Comparison of ENCODE assay signal across 10 mouse cellular contexts in genomic region chr19:9081311-9082190, GRCm38 (mm10). TPM values are rescaled to one million over a fixed set of nuclear protein-coding genes. Genes with fewer than 3 reads are reported as not detected.
A peak's percentile ranks its signal among the peaks of the same experiment; 100 is the strongest.
DNase-seq lines count a peak whose midpoint lies in the region; ATAC-seq and TF ChIP-seq lines count a peak whose summit lies in the region.
"Had no signal": no experiment of that assay in that cellular context is flagged by ENCODE, and none has a peak within 500 bp of the region (broad histone marks: within the 10 kb centered on the region; RNA-seq: fewer than 3 reads in every experiment).

No protein-coding gene starts in this region.

- H3K4me3 ChIP-seq in embryonic facial prominence, embryonic 11.5 days (ENCODE audit: low read depth, low read length), result no peak overlapping the region
- no peak overlapping the region for H3K4me3 ChIP-seq in embryonic facial prominence, embryonic 10.5 days
- H3K4me3 ChIP-seq in E14TG2a.4 (replicated peaks; ENCODE audit: low read length), result peak overlapping the region; percentile 42
- no peak overlapping the region for H3K4me3 ChIP-seq in hindbrain, embryonic 16.5 days (ENCODE audit: low read length)

- H3K27me3 ChIP-seq in embryonic facial prominence, embryonic 11.5 days (ENCODE audit: control insufficient read depth, insufficient read depth, low read length), result no peaks in the 10 kb centered on the region
- H3K27me3 ChIP-seq in embryonic facial prominence, embryonic 10.5 days (replicated peaks; ENCODE audit: low read depth, poor library complexity, severe bottlenecking), result no peaks in the 10 kb centered on the region
- H3K27me3 ChIP-seq in E14TG2a.4 (ENCODE audit: insufficient read depth, low read length), result no peaks in the 10 kb centered on the region
- H3K27me3 ChIP-seq in hindbrain, embryonic 16.5 days (replicated peaks; ENCODE audit: control insufficient read depth, insufficient read depth, low read length), result no peaks in the 10 kb centered on the region; the same call in 1 of the 2 replicates

- 88% methylated on average over 14 of the region's 14 CpGs for WGBS in embryonic facial prominence, embryonic 11.5 days
- 87% methylated on average over 14 of the region's 14 CpGs for WGBS in embryonic facial prominence, embryonic 10.5 days
- 84% methylated on average over 14 of the region's 14 CpGs for WGBS in hindbrain, embryonic 16.5 days

- no peak overlapping the region for H3K27ac ChIP-seq in embryonic facial prominence, embryonic 11.5 days (replicated peaks; ENCODE audit: low read depth, low read length)
- no peak overlapping the region for H3K27ac ChIP-seq in embryonic facial prominence, embryonic 10.5 days (replicated peaks)
- H3K27ac ChIP-seq in hindbrain, embryonic 16.5 days (ENCODE audit: low read depth, low read length), result no peak overlapping the region

- no peak for TF ChIP-seq CTCF in E14TG2a.4 (conservative IDR thresholded peaks at IDR 0.05; ENCODE audit: low read length)

- 0 out of 2 replicates have a peak, but pooled peaks have one; percentile 19 for ATAC-seq in embryonic facial prominence, embryonic 11.5 days (replicated peaks; ENCODE audit: insufficient number of reproducible peaks, low FRiP score, low TSS enrichment, low read depth)
- peak; percentile 24; the same call in 1 of the 2 replicates for ATAC-seq in hindbrain, embryonic 16.5 days
- no peak for ATAC-seq in granulocyte monocyte progenitor cell, adult 5-6 weeks (replicated peaks; ENCODE audit: poor library complexity, severe bottlenecking)

- DNase-seq in embryonic facial prominence, embryonic 11.5 days (ENCODE audit: low spot score), result no peak
- no peak for DNase-seq in embryonic facial prominence, embryonic 10.5 days (ENCODE audit: low spot score)
- peak; percentile 53 to 77 for DNase-seq in lung, postnatal 4 days
- no peak for DNase-seq in cerebellum, adult 8-10 months
- DNase-seq in cerebellum, postnatal 25 days, result no peak

- H3K36me3 ChIP-seq in embryonic facial prominence, embryonic 11.5 days (replicated peaks; ENCODE audit: control insufficient read depth, insufficient read depth, low read depth, low read length), result no peaks in the 10 kb centered on the region
- H3K36me3 ChIP-seq in embryonic facial prominence, embryonic 10.5 days (replicated peaks), result no peaks in the 10 kb centered on the region
- no peaks in the 10 kb centered on the region for H3K36me3 ChIP-seq in E14TG2a.4 (ENCODE audit: insufficient read depth, low read length)
- H3K36me3 ChIP-seq in hindbrain, embryonic 16.5 days (ENCODE audit: control insufficient read depth, insufficient read depth, low read length), result no peaks in the 10 kb centered on the region

- no peaks in the 10 kb centered on the region for H3K9me3 ChIP-seq in embryonic facial prominence, embryonic 11.5 days (replicated peaks; ENCODE audit: control insufficient read depth, low read length)
- H3K9me3 ChIP-seq in embryonic facial prominence, embryonic 10.5 days, result no peaks in the 10 kb centered on the region
- H3K9me3 ChIP-seq in E14TG2a.4 (ENCODE audit: low read length), result no peaks in the 10 kb centered on the region
- H3K9me3 ChIP-seq in hindbrain, embryonic 16.5 days (ENCODE audit: control insufficient read depth, low read length), result no peaks in the 10 kb centered on the region

- H3K4me2 ChIP-seq in embryonic facial prominence, embryonic 11.5 days (ENCODE audit: low read depth, low read length), result no peak overlapping the region
- no peak overlapping the region; the same call in 1 of the 2 replicates for H3K4me2 ChIP-seq in hindbrain, embryonic 16.5 days (ENCODE audit: low read length)

- no peaks in the 10 kb centered on the region for H3K4me1 ChIP-seq in embryonic facial prominence, embryonic 11.5 days (ENCODE audit: control insufficient read depth, insufficient read depth, low read length)
- peaks cover 20% of the 10 kb centered on the region for H3K4me1 ChIP-seq in embryonic facial prominence, embryonic 10.5 days
- peaks cover 57% of the 10 kb centered on the region for H3K4me1 ChIP-seq in E14TG2a.4 (replicated peaks; ENCODE audit: low read depth, low read length)
- H3K4me1 ChIP-seq in hindbrain, embryonic 16.5 days (ENCODE audit: control insufficient read depth, insufficient read depth, low read depth, low read length), result peaks cover 6% of the 10 kb centered on the region

- H3K9ac ChIP-seq in embryonic facial prominence, embryonic 11.5 days (replicated peaks; ENCODE audit: low read length), result no peak overlapping the region
- H3K9ac ChIP-seq in hindbrain, embryonic 16.5 days (ENCODE audit: low read depth, low read length), result no peak overlapping the region

RNA-seq across cellular contexts. Expression of gene Scgb1a1, which starts 6.2 kb away (rescaled TPM):
- not detected in 2 replicates for polyA plus RNA-seq in embryonic facial prominence, embryonic 11.5 days (2014; fragmentation: Nextera tagmentation; extraction: Ambion mirVana)
- not detected in 2 replicates for polyA plus RNA-seq in embryonic facial prominence, embryonic 10.5 days (2016; fragmentation: Nextera tagmentation; extraction: Ambion mirVana)
- not detected in 2 replicates for polyA plus RNA-seq in hindbrain, embryonic 16.5 days (2015; fragmentation: Nextera tagmentation; extraction: Ambion mirVana)
- total RNA-seq in granulocyte monocyte progenitor cell, adult 5-6 weeks (2014; fragmentation: Nextera tagmentation), result not detected in 2 replicates
- total RNA-seq in granulocyte monocyte progenitor cell, adult 5-6 weeks (2017), result not detected in 2 replicates
- total RNA-seq: left cerebral cortex, postnatal 25 days had no signal
- polyA plus RNA-seq: neural tube, embryonic 11.5 days had no signal

RNA-seq across cellular contexts. Expression of gene Asrgl1, which starts 53.9 kb away (rescaled TPM):
- 15.4 and 18.3 TPM in 2 replicates for polyA plus RNA-seq in embryonic facial prominence, embryonic 11.5 days (2014; fragmentation: Nextera tagmentation; extraction: Ambion mirVana)
- 15.6 and 18.4 TPM in 2 replicates for polyA plus RNA-seq in embryonic facial prominence, embryonic 10.5 days (2016; fragmentation: Nextera tagmentation; extraction: Ambion mirVana)
- polyA plus RNA-seq in hindbrain, embryonic 16.5 days (2015; fragmentation: Nextera tagmentation; extraction: Ambion mirVana), result 34.1 and 44.9 TPM in 2 replicates
- total RNA-seq in granulocyte monocyte progenitor cell, adult 5-6 weeks (2014; fragmentation: Nextera tagmentation), result 22.0 and 32.6 TPM in 2 replicates
- 26.9 and 30.5 TPM in 2 replicates for total RNA-seq in granulocyte monocyte progenitor cell, adult 5-6 weeks (2017)

Comparison
In these comparisons a context has a peak if more than half of its experiments do, and no peak if none do; other contexts are left out.
1. DNase-seq: peak in lung, postnatal 4 days (2 of 2); none in embryonic facial prominence, embryonic 11.5 days (single experiment), embryonic facial prominence, embryonic 10.5 days (single experiment), cerebellum, adult 8-10 months (single experiment) and cerebellum, postnatal 25 days (0 of 2).